Mouse (Mus musculus) erythroblast, embryonic 14.5 days (primary cell): ENCODE measurements at regions not wholly inside any gene's neighbourhood (a gene's known extent, or its start where the extent isn't known, plus 50 kb on each side); places are given as distances from the start of the nearest gene placed in this dataset.

Experiments
- GATA1 ChIP-seq: IDR thresholded peaks from 2 replicates; pipeline ENCODE4 v1.6.1; 2012; ENCODE audit warnings: low read length, inconsistent platforms, mixed read lengths
- TAL1 ChIP-seq: IDR thresholded peaks from 3 replicates; pipeline ENCODE4 v1.6.1; 2012; ENCODE audit warnings: low read length, inconsistent platforms, mixed read lengths

GRCm38 (mm10) chr10:17416121-17416520 lies 306.9 kb upstream of the Cited2 start:
- no peak for TF ChIP-seq TAL1
- TF ChIP-seq GATA1 = no peak
